Mouse (Mus musculus): Measurements from ENCODE around the gene Psg27.
"Not testable (repeated sequence)": the region's sequence is repeated elsewhere in the genome, so short reads cannot be mapped to it uniquely, and the experiment has no call there.

The Psg27 gene

DNA sequence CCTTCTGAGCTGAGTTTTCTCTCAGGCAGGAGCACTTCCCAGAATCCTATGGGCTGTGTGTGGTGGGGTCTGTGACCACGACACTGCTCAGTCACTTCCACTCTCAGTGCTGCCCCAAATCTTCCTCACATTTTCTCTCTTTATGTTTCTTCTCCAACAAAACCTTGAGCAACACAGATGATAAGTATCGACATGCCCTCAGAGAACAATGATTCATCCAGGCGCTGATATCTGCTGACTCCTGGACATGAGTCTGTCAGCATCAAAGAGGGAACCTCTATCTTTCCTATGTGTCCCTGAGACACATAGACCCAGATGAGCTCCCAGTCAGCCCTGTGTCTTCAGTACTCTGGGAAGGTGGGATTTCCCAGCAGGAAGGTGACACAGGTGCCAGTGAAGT lies at the start of gene Psg27:
Psg27 (minus strand) TSS at position 101 of the 400 bp plus-strand sequence.
- DNase-seq: no peak

DNA sequence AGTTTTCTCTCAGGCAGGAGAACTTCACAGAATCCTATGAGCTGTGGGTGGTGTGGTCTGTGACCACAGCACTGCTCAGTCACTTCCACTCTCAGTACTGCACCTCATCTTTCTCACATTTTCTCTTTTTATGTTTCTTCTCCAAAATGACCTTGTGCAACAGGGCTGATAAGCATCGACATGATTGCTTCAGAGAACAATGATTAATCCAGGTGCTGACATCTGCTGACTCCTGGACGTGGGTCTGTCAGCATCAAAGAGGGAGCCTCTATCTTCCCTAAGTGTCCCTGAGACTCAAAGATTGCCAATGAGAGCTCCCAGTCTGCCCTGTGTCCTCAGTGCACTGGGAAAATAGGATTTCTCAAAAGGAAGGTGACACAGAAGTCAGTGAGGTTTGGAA lies 49.3 kb upstream of the Psg27 start, which contains the start of gene Psg23:
Psg23 (minus strand) TSS at position 101 of the 400 bp plus-strand sequence.
- DNase-seq: not testable (repeated sequence)

DNA sequence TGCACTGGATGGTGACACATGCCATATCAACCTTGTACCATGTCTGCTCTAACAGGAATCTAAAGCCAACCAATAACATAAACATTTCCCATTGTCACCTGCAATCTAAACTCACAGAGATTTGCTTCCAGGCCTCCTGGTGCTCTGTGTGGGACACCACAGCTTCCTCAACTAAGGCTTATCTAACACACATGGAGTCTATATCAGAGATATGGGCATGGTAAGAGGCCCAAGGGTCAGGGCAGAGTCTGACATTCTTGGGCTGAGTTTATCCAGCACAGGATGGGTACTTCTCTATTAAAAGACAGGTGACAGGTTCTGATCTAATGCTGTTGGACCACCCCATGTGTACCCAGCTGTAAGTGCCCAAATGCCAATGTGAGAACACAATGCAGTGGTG lies 7.3 kb downstream of the Psg27 start:
- no peak for DNase-seq

DNA sequence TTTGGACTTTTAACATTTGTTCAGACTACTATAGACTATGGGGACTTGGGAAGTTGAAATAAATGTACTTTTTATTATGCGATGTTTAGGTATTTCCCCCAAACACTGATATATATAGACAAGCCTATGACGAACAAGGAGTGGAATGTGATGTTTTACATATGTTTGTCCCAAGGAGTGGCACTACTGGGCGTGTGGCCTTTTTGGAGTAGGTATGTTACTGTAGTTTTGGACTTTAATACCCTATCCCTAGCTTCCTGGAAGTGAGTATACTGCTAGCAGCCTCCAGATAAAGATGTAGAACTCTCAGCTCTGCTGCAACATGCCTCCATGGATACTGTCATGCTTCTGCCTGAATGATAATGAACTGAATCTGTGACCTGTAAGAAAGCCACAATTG lies 11.4 kb downstream of the Psg27 start:
- not testable (repeated sequence) for DNase-seq

DNA sequence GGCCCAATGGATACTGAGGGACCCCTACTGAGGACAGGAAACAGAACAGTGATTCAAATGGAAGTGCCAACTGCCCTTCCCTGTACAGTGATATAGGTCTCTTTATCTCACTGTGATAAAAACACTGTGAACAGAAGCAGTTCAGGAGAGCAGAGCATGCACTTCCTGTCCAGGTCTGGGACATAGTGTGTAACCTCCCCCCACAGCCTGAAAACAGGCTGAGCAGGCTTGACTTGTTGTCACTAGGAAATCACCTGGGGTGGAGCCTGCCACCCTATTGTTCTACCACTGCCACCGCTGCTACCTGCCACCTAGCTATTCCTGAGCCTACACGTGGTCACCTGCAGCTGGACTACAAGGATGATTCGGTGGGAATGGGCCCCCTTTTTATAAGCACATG lies 33.7 kb downstream of the Psg27 start:
- DNase-seq: no peak

DNA sequence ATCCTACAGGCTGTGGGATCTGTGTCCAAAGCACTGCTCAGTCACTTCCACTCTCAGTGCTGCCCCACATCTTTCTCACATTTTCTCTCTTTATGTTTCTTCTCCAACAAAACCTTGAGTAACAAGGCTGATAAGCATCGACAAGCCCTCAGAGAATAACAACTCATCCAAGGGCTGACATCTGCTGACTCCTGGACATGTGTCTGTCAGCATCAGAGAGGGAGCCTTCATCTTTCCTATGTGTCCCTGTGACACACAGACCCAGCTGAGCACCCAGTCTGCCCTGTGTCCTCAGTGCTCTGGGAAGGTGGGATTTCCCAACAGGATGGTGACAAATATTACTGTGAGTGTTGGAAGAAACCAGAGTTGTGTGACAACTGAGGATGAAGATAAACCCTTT lies 34.9 kb downstream of the Psg27 start, which contains the start of gene Psg25:
Psg25 (minus strand) TSS at position 101 of the 400 bp plus-strand sequence.
- no peak for DNase-seq

DNA sequence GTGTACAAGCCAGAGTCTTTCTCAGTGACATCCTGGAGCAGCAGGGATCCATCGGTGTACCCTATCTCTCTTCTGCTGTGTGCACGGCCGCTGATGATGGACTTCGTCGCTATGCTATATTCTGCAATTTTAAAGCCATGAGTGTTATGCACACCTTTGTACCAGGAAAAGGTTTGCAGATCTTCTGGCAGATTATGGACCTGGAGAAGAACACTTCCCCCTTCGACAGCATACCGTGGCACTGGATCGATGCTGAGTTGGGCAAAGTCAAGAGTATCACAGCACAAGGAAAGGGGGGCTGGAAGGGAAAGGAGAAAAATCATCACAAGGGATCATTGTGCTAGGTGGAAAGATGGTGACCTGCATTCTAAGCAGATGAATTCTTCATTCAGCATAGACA lies 42.4 kb downstream of the Psg27 start:
- no peak for DNase-seq

DNA sequence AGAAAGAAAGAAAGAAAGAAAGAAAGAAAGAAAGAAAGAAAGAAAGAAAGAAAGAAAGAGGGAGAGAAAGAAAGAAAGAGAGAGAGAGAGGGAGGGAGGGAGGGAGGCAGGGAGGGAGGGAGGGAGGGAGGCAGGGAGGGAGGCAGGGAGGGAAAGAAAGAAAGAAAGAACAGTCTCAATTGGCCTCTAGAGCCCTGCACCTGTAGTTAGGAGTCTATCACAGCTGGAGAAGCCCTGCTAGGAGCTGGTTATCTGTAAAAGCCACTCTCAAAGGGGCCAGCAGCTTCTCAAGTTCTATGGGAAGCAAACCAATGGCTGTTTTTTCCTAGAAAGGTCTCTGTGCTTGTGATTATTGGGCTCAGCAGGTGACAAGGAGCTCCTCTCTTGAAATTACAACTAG lies 54.3 kb downstream of the Psg27 start:
- DNase-seq: not testable (repeated sequence)

DNA sequence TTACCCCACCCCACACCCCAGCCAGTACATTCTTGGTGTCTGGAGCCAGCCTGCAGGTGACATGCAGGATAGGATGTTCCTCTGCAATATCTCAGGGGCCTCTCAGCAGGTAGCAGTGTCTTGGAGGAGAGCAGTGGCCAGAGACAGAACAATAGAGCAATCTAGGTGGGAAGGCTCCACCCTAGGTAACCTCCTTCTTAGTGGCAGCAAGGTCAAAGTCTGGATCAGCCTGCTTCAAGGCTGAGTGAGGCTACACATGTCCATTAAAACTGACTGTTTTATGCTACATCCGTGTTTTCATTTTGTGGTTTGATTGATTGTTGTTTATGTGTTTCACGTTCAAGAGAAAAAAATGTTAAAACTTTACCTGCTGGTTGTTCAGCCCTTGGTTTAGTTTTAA lies 54.7 kb downstream of the Psg27 start:
- not testable (repeated sequence) for DNase-seq

DNA sequence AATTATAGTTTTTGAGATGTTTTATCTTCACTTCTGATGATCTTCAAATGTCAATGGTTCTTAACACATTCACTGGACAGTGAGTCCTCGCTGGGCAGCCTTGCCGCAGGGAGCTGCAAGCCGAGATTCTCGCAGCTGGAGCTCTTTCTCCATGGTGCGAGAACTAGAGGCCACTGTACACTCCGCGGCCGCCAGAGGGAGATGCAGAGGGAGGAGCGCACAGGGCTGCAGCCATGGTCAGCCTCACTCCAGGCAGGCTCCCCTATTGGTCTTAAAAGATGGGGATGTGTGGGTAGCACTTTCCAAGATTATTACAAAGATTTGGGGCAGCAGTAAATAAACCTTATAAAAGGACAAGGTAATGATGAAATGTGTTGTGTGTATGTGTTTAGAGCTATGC lies 55.6 kb downstream of the Psg27 start:
- no peak for DNase-seq

Data from cerebellum, adult 8-10 months (tissue).